Mouse (Mus musculus): ENCODE results near the gene Gm21974. TPM values are rescaled to one million over a fixed set of nuclear protein-coding genes. Genes with fewer than 3 reads are reported as not detected.
"Not testable (repeated sequence)": the region's sequence is repeated elsewhere in the genome, so short reads cannot be mapped to it uniquely, and the experiment has no call there.

The Gm21974 gene
- polyA plus RNA-seq, 1 experiment from 2014 or later, result not detected

DNA sequence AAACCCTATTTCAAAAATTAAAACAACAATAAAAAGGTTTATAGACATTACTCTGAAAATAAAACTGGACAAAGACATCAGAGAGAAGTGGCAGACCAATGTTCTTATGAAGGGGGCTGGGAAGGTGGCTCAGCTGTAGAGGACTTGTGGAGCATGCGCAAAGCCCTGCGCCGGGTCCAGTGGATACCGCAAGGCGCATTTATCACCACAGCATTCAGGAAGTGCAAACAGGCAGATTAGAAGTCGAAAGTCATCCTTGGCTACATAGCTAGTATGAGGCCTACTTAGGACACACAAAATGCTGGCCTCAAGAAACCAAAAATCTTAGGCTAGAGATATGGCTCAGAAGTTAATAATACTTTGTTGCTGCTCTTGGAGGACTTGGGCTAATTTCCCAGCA, 37.0 kb downstream of the Gm21974 start:
- WGBS, result 95% methylated on average over 6 of the region's 6 CpGs
- no peaks in the 10 kb centered on the region for H3K27me3 ChIP-seq (ENCODE audit: low read depth, poor library complexity, severe bottlenecking)
- no peaks in the 10 kb centered on the region for H3K9me3 ChIP-seq (replicated peaks)
- H3K4me3 ChIP-seq, result no peak overlapping the region
- H3K36me3 ChIP-seq, result no peaks in the 10 kb centered on the region
- H3K4me1 ChIP-seq, result no peaks in the 10 kb centered on the region
- H3K27ac ChIP-seq, result no peak overlapping the region
- no peak for DNase-seq (ENCODE audit: low spot score)

DNA sequence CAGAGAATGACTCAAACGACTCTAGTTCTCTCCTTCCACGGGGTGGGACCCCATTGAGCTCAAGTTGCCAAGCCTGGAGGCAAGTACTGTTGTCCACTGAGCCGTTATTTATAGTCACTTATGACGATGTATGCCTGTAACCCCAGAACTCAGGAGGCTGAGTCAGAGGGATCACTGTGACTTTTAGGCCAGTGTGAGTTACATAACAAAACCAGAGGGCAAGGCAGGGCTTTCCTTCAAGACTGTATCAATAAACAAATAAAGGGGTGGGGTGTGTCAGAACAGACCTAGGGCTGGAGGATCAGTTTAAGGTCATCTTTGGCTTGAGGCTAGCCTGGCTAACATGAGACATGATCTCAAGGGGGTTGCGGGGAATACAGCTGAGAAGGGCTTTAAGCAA, 44.3 kb downstream of the Gm21974 start:
- 77% methylated on average over 5 of the region's 5 CpGs for WGBS
- peaks cover 23% of the 10 kb centered on the region for H3K36me3 ChIP-seq

GRCm38 (mm10) chr7:127849973-127850875, 45.0 kb downstream of the Gm21974 start:
- no peaks in the 10 kb centered on the region for H3K27me3 ChIP-seq (ENCODE audit: low read depth, poor library complexity, severe bottlenecking)
- H3K36me3 ChIP-seq, result peaks cover 28% of the 10 kb centered on the region
- H3K4me3 ChIP-seq, result no peak overlapping the region
- no peak overlapping the region for H3K27ac ChIP-seq
- 78% methylated on average over 6 of the region's 6 CpGs for WGBS
- no peak for DNase-seq (ENCODE audit: low spot score)
- H3K4me1 ChIP-seq, result no peaks in the 10 kb centered on the region
- H3K9me3 ChIP-seq (replicated peaks), result no peaks in the 10 kb centered on the region

More for the DNA sequence above, 44.3 kb downstream of the Gm21974 start:
- H3K4me1 ChIP-seq, result no peaks in the 10 kb centered on the region
- DNase-seq (ENCODE audit: low spot score), result no peak
- H3K27ac ChIP-seq, result no peak overlapping the region
- no peaks in the 10 kb centered on the region for H3K27me3 ChIP-seq (ENCODE audit: low read depth, poor library complexity, severe bottlenecking)
- H3K4me3 ChIP-seq, result no peak overlapping the region
- no peaks in the 10 kb centered on the region for H3K9me3 ChIP-seq (replicated peaks)

DNA sequence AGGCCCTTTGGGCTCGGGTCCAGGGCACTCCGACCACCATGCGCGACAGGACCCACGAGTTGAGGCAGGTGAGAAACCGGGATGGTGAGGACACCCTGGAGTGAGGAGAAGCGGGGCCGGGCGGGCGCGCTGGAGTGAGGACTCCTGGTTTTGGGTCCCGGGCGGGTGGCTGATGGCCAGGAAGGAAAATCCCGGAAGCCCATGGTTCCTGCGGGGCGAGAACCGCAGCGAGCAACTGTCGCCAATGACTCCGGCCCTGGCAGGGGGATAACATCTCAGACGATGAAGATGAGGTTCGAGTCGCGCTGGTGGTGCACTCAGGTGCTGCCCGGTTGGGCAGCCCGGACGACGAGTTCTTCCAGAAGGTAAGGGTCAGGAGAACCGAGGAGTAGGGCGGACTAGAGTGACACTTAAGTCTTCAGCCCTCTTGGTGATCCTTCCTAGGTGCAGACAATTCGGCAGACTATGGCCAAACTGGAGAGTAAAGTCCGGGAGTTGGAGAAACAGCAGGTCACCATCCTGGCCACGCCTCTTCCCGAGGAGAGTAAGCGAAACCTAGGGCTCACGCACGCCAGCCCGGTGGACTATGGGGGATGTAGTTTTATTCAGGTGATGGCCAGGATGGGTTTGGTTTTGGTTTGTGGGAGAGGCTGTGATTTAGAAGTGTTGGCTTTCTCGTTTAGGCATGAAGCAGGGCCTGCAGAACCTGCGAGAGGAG, 53.1 kb downstream of the Gm21974 start:
- H3K9me3 ChIP-seq (replicated peaks), result no peaks in the 10 kb centered on the region
- DNase-seq (ENCODE audit: low spot score), result peak; percentile 79
- WGBS, result under 1% methylated on average over 40 of the region's 40 CpGs
- H3K27ac ChIP-seq, result peak overlapping the region; percentile 88
- peak overlapping the region; percentile 86 for H3K4me3 ChIP-seq
- no peaks in the 10 kb centered on the region for H3K27me3 ChIP-seq (ENCODE audit: low read depth, poor library complexity, severe bottlenecking)
- peaks cover 20% of the 10 kb centered on the region for H3K4me1 ChIP-seq
- H3K36me3 ChIP-seq, result peaks cover 31% of the 10 kb centered on the region

GRCm38 (mm10) chr7:127841340-127842000, 53.8 kb downstream of the Gm21974 start:
- WGBS, result under 1% methylated on average over 46 of the region's 46 CpGs
- Histone ChIP-seq H3K27ac (peak overlapping the region; percentile 88), H3K36me3 (peaks cover 24% of the 10 kb centered on the region), H3K4me3 (peak overlapping the region; percentile 86), H3K27me3 (ENCODE audit: low read depth, poor library complexity, severe bottlenecking) (no peaks in the 10 kb centered on the region), H3K4me1 (peaks cover 20% of the 10 kb centered on the region), H3K9me3 (replicated peaks) (no peaks in the 10 kb centered on the region)
- DNase-seq (ENCODE audit: low spot score), result peak; percentile 93

- Histone ChIP-seq H3K27me3 (ENCODE audit: low read depth, poor library complexity, severe bottlenecking) (no peaks in the 10 kb centered on the region), H3K27ac (peak overlapping the region; percentile 88), H3K36me3 (peaks cover 20% of the 10 kb centered on the region), H3K4me1 (peaks cover 20% of the 10 kb centered on the region), H3K4me3 (peak overlapping the region; percentile 86), H3K9me3 (replicated peaks) (no peaks in the 10 kb centered on the region)
- WGBS, result 6% methylated on average over 15 of the region's 15 CpGs
- DNase-seq (ENCODE audit: low spot score), result peak; percentile 44
These were observed 54.4 kb downstream of the Gm21974 start for GRCm38 (mm10) chr7:127840886-127841285.

DNA sequence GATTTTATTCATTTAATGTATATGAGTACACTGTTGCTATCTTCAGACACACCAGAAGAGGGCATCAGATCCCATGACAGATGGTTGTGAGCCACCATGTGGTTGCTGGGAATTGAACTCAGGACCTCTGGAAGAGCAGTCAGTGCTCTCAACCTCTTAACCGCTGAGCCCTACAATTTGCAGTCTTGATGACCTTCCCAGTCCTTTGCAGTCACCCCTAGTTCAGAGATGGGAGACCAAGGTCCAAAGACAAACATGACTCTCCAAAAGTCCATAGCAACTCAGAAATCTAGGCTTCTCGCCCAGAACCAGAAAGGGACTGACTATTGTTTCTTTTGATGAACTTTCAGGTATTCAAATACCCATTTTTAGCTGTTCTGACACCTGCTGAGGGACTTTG, 55.2 kb downstream of the Gm21974 start:
- H3K4me1 ChIP-seq, result peaks cover 20% of the 10 kb centered on the region
- not testable (repeated sequence) for H3K27ac ChIP-seq; H3K4me3 ChIP-seq; H3K9me3 ChIP-seq (replicated peaks); H3K27me3 ChIP-seq (ENCODE audit: low read depth, poor library complexity, severe bottlenecking); DNase-seq (ENCODE audit: low spot score)
- 75% methylated on average over 2 of the region's 2 CpGs for WGBS
- peaks cover 16% of the 10 kb centered on the region for H3K36me3 ChIP-seq

DNA sequence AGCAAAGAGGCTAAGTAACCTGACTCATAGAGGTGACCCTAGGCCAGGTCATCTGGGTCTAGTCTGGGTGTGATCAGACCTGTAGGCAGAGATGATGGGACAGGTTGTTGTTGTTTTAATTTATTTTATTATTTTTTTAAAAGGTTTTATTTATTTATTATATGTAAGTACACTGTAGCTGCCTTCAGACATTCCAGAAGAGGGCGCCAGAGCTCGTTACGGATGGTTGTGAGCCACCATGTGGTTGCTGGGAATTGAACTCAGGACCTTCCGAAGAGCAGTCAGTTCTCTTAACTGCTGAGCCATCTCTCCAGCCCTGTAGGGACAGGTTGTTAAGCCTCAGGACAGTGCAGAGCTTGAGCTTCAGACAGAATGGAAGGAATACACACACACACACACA, 57.4 kb downstream of the Gm21974 start:
- not testable (repeated sequence) for H3K27me3 ChIP-seq (ENCODE audit: low read depth, poor library complexity, severe bottlenecking); DNase-seq (ENCODE audit: low spot score); H3K36me3 ChIP-seq; H3K4me3 ChIP-seq; H3K27ac ChIP-seq; H3K9me3 ChIP-seq (replicated peaks)
- peaks cover 19% of the 10 kb centered on the region for H3K4me1 ChIP-seq
- WGBS, result 75% methylated on average over 4 of the region's 4 CpGs

GRCm38 (mm10) chr7:127837473-127837872, 57.8 kb downstream of the Gm21974 start:
- no peak overlapping the region for H3K4me3 ChIP-seq
- DNase-seq (ENCODE audit: low spot score), result no peak
- no peaks in the 10 kb centered on the region for H3K27me3 ChIP-seq (ENCODE audit: low read depth, poor library complexity, severe bottlenecking)
- peaks cover 15% of the 10 kb centered on the region for H3K4me1 ChIP-seq
- WGBS, result 94% methylated on average over 5 of the region's 5 CpGs
- no peak overlapping the region for H3K27ac ChIP-seq
- no peaks in the 10 kb centered on the region for H3K36me3 ChIP-seq
- no peaks in the 10 kb centered on the region for H3K9me3 ChIP-seq (replicated peaks)

Other genes starting within 250 kb of the Gm21974 start
- 77.9 and 79.5 TPM in 2 replicates for gene Bcl7c, start 186.5 kb downstream of the Gm21974 start, polyA plus RNA-seq (2016; fragmentation: Nextera tagmentation; extraction: Ambion mirVana)
- 11.1 and 14.2 TPM in 2 replicates for gene Ctf1, start 182.7 kb downstream of the Gm21974 start, polyA plus RNA-seq (2016; fragmentation: Nextera tagmentation; extraction: Ambion mirVana)
- gene Ctf2, start 163.3 kb downstream of the Gm21974 start, polyA plus RNA-seq (2016; fragmentation: Nextera tagmentation; extraction: Ambion mirVana), result 0.28 and 0.73 TPM in 2 replicates
- gene Fbxl19, start 150.9 kb downstream of the Gm21974 start, polyA plus RNA-seq (2016; fragmentation: Nextera tagmentation; extraction: Ambion mirVana), result 9.4 and 10.8 TPM in 2 replicates
- gene Orai3, start 125.6 kb downstream of the Gm21974 start, polyA plus RNA-seq (2016; fragmentation: Nextera tagmentation; extraction: Ambion mirVana), result 15.2 and 16.0 TPM in 2 replicates
- gene Setd1a, start 118.8 kb downstream of the Gm21974 start, polyA plus RNA-seq (2016; fragmentation: Nextera tagmentation; extraction: Ambion mirVana), result 21.9 and 24.2 TPM in 2 replicates
- gene Gm49388, start 109.8 kb downstream of the Gm21974 start, polyA plus RNA-seq (2016; fragmentation: Nextera tagmentation; extraction: Ambion mirVana), result not detected in 2 replicates
- gene Hsd3b7, start 94.8 kb downstream of the Gm21974 start, polyA plus RNA-seq (2016; fragmentation: Nextera tagmentation; extraction: Ambion mirVana), result 5.5 and 8.2 TPM in 2 replicates
- gene Stx4a, start 71.2 kb downstream of the Gm21974 start, polyA plus RNA-seq (2016; fragmentation: Nextera tagmentation; extraction: Ambion mirVana), result 20.2 and 28.5 TPM in 2 replicates
- 3.9 and 9.3 TPM in 2 replicates for gene Stx1b, start 70.9 kb downstream of the Gm21974 start, polyA plus RNA-seq (2016; fragmentation: Nextera tagmentation; extraction: Ambion mirVana)
- 20.0 and 20.3 TPM in 2 replicates for gene Zfp646, start 19.2 kb downstream of the Gm21974 start, polyA plus RNA-seq (2016; fragmentation: Nextera tagmentation; extraction: Ambion mirVana)
- gene Zfp668, start 18.6 kb downstream of the Gm21974 start, polyA plus RNA-seq (2016; fragmentation: Nextera tagmentation; extraction: Ambion mirVana), result 47.9 and 48.0 TPM in 2 replicates
- gene Prss53, start 4.5 kb downstream of the Gm21974 start, polyA plus RNA-seq (2016; fragmentation: Nextera tagmentation; extraction: Ambion mirVana), result 0.50 and 0.75 TPM in 2 replicates
- 48.3 and 51.8 TPM in 2 replicates for gene Vkorc1, start 163 bp upstream of the Gm21974 start, polyA plus RNA-seq (2016; fragmentation: Nextera tagmentation; extraction: Ambion mirVana)
- gene Bckdk, start 8.6 kb upstream of the Gm21974 start, polyA plus RNA-seq (2016; fragmentation: Nextera tagmentation; extraction: Ambion mirVana), result 130 and 137 TPM in 2 replicates
- 48.0 and 53.0 TPM in 2 replicates for gene Kat8, start 17.1 kb upstream of the Gm21974 start, polyA plus RNA-seq (2016; fragmentation: Nextera tagmentation; extraction: Ambion mirVana)
- gene Prss8, start 34.6 kb upstream of the Gm21974 start, polyA plus RNA-seq (2016; fragmentation: Nextera tagmentation; extraction: Ambion mirVana), result 6.3 and 7.2 TPM in 2 replicates
- 9.7 and 10.1 TPM in 2 replicates for gene Prss36, start 51.3 kb upstream of the Gm21974 start, polyA plus RNA-seq (2016; fragmentation: Nextera tagmentation; extraction: Ambion mirVana)
- 408 and 469 TPM in 2 replicates for gene Fus, start 72.0 kb upstream of the Gm21974 start, polyA plus RNA-seq (2016; fragmentation: Nextera tagmentation; extraction: Ambion mirVana)
- 5.2 and 6.5 TPM in 2 replicates for gene Pycard, start 98.4 kb upstream of the Gm21974 start, polyA plus RNA-seq (2016; fragmentation: Nextera tagmentation; extraction: Ambion mirVana)
- gene Trim72, start 108.5 kb upstream of the Gm21974 start, polyA plus RNA-seq (2016; fragmentation: Nextera tagmentation; extraction: Ambion mirVana), result not detected in 2 replicates
- gene Itgam, start 167.2 kb upstream of the Gm21974 start, polyA plus RNA-seq (2016; fragmentation: Nextera tagmentation; extraction: Ambion mirVana), result 0.28 and 0.40 TPM in 2 replicates
- gene Gm49368, start 167.2 kb upstream of the Gm21974 start, polyA plus RNA-seq (2016; fragmentation: Nextera tagmentation; extraction: Ambion mirVana), result not detected in 2 replicates
- not detected in 2 replicates for gene Itgax, start 234.1 kb upstream of the Gm21974 start, polyA plus RNA-seq (2016; fragmentation: Nextera tagmentation; extraction: Ambion mirVana)